Mouse (Mus musculus) spleen, adult 18-20 months (tissue): ENCODE data around the gene Phlda2.
"Not testable (repeated sequence)": the region's sequence is repeated elsewhere in the genome, so short reads cannot be mapped to it uniquely, and the experiment has no call there.

ENCODE experiments used
- DNase-seq, 2 experiments: peaks; one replicate each; pipeline ENCODE4 v3.0.0; 2022; ENCODE audit warnings: mixed read lengths in 2 of 2

Phlda2 gene

GRCm38 (mm10) chr7:143502418-143503200 lies at the start of gene Phlda2:
Gene Phlda2, minus strand, starts transcription at chr7:143503150.
- DNase-seq: peak in 1 of 2 experiments; percentile 5

- DNase-seq: no peak
Measured at GRCm38 (mm10) chr7:143549588-143550220, 46.8 kb upstream of the Phlda2 start.

- DNase-seq: peak; percentile 97
Measured at GRCm38 (mm10) chr7:143548976-143549457, 46.1 kb upstream of the Phlda2 start, which contains the start of gene Nap1l4. Gene Nap1l4, minus strand, starts transcription at chr7:143549106.

- peak in 1 of 2 experiments; percentile 60 for DNase-seq
Measured at GRCm38 (mm10) chr7:143548231-143548961, 45.4 kb upstream of the Phlda2 start.

- DNase-seq: no peak
Measured at GRCm38 (mm10) chr7:143546554-143546953, 43.6 kb upstream of the Phlda2 start.

- DNase-seq: peak in 1 of 2 experiments; percentile 39
Measured at GRCm38 (mm10) chr7:143544368-143544767, 41.4 kb upstream of the Phlda2 start.

- DNase-seq: no peak
Measured at GRCm38 (mm10) chr7:143538671-143539070, 35.7 kb upstream of the Phlda2 start.

GRCm38 (mm10) chr7:143538229-143538628 lies 35.3 kb upstream of the Phlda2 start:
- DNase-seq: not testable (repeated sequence)

GRCm38 (mm10) chr7:143536251-143536650 lies 33.3 kb upstream of the Phlda2 start:
- DNase-seq: no peak

- no peak for DNase-seq
Measured at GRCm38 (mm10) chr7:143533284-143533683, 30.3 kb upstream of the Phlda2 start.

GRCm38 (mm10) chr7:143532410-143532809 lies 29.5 kb upstream of the Phlda2 start:
- no peak for DNase-seq

- no peak for DNase-seq
Measured at GRCm38 (mm10) chr7:143519333-143519732, 16.4 kb upstream of the Phlda2 start.

GRCm38 (mm10) chr7:143514416-143514768 lies 11.4 kb upstream of the Phlda2 start:
- no peak for DNase-seq

- DNase-seq: no peak
Measured at GRCm38 (mm10) chr7:143513763-143514415, 10.9 kb upstream of the Phlda2 start.

- no peak for DNase-seq
Measured at GRCm38 (mm10) chr7:143511335-143511712, 8.4 kb upstream of the Phlda2 start.

GRCm38 (mm10) chr7:143510593-143511334 lies 7.8 kb upstream of the Phlda2 start:
- no peak for DNase-seq

- no peak for DNase-seq
Measured at GRCm38 (mm10) chr7:143509566-143509965, 6.6 kb upstream of the Phlda2 start.

- peak in 1 of 2 experiments; percentile 41 for DNase-seq
Measured at GRCm38 (mm10) chr7:143506675-143507074, 3.7 kb upstream of the Phlda2 start.

- no peak for DNase-seq
Measured at GRCm38 (mm10) chr7:143506271-143506670, 3.3 kb upstream of the Phlda2 start.

- DNase-seq: peak; percentile 38 to 67
Measured at GRCm38 (mm10) chr7:143505823-143506222, 2.9 kb upstream of the Phlda2 start.

- DNase-seq: no peak
Measured at GRCm38 (mm10) chr7:143505411-143505810, 2.5 kb upstream of the Phlda2 start.

- no peak for DNase-seq
Measured at GRCm38 (mm10) chr7:143503926-143504325, 976 bp upstream of the Phlda2 start.
